Mouse (Mus musculus) thymus, adult 2 months (tissue): ENCODE measurements around the gene Polr1a.

Source experiments
- CTCF ChIP-seq: fragments of 200-500 bp; IDR thresholded peaks from 2 replicates; pipeline ENCODE4 v1.5.1; 2012; ENCODE audit warnings: mild to moderate bottlenecking, control low read depth, low read length, moderate library complexity, borderline replicate concordance; ENCODE audit not compliant: control insufficient read depth, poor library complexity, insufficient read depth; ENCODE audit errors: extremely low read depth
- POLR2A ChIP-seq: fragments of 200-500 bp; IDR thresholded peaks from 2 replicates; pipeline ENCODE4 v1.6.1; 2012; ENCODE audit warnings: mild to moderate bottlenecking, low read length, control low read depth, moderate library complexity; ENCODE audit not compliant: control insufficient read depth, poor library complexity, insufficient read depth; ENCODE audit errors: extremely low read depth

GRCm38 (mm10) chr6:71868809-71869208, 40.0 kb upstream of the Polr1a start:
- TF ChIP-seq CTCF (no peak), POLR2A (no peak)
